Mouse (Mus musculus): Measurements from ENCODE around the gene Wrb.
"Not testable (repeated sequence)": the region's sequence is repeated elsewhere in the genome, so short reads cannot be mapped to it uniquely, and the experiment has no call there.

The Wrb gene

DNA sequence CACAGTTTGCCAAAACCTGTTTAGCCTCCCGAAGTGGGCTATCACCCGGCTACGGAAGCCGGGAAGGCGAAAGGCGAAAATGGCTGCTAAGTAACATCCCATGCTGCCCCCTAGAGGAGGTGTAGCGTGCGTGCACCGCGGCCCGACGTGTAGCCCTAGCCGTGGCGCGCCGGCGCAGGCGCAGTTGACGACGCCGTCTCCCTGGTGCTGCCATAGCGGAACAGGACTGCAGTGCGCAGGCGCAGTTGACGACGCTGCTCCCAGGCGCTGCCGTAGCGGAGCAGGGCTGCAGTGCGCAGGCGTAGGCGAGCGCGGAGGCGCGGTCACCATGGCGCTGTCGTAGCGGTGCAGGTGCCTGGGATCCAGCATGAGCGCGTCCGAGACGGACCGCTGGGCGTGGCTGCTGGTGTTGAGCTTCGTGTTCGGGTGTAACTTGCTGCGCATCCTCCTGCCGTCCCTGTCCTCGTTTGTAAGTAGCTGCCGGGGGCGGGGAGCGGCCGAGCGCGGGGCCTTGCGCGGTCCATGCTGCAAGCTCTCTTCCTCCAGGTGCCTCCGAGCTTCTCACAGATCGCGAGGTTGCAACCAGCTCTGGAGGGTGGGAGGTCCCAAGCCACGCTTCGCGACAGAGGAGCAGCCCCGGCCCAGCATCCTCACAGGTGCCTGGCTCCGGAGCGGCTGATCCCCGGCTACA lies at the start of gene Wrb:
TSS of gene Wrb (plus strand) at position 298 of the 691 bp plus-strand sequence.
- DNase-seq, result peak; percentile 99

DNA sequence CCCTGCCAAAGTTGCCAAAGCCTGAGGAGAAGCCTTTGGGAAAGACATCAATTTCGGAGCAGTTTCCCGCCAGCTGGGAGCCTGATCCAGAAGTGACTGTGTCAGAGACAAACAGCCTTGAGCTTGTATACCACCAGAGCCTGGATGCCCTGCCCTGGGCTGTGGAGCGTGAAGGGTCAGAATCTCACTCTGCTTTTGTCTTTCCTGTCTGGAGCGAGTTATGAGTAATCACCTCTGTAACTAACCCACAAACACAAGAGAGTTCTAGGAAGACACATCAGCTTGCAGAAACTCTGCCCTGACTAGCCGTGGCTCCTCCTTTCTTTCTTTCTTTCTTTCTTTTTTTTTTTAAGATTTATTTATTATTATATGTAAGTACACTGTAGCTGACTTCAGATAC lies 49.2 kb upstream of the Wrb start:
- no peak for DNase-seq

DNA sequence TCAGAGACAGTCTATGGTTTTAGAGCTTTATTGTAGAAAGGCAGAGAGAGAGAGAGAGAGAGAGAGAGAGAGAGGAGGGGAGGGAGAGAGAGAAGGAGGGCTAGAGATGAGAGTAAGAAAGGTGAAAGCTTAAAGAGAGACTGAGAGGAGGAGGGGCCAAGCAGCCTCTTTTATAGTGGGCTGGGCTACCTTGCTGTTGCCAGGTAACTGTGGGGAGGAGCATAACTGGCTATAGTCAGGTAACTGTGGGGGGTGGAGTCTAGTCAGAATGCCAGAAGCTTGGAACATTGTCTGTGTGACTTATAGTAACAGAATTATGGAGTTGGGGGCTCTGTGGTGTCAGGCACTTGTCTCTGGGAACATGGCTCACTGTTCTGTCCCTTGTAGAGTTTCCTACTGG lies 47.4 kb upstream of the Wrb start:
- not testable (repeated sequence) for DNase-seq

DNA sequence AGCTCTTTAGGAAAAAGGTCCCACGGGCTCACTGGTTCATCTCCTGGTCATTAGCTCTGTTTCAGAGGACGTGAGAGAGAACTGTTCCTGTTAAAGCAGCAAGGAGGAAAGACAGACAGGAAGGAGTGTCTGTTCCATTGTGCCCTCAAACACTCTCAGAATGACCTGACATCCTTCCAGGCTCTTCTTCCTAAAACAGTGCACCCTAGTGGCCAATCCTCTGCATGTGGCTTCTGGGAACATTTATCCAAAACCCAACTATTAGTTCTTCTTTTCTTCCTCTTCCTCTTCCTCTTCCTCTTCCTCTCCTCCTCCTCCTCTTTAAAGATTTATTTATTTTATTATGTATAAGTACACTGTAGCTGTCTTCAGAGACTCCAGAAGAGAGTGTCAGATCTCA lies 42.2 kb upstream of the Wrb start:
- DNase-seq, result no peak

DNA sequence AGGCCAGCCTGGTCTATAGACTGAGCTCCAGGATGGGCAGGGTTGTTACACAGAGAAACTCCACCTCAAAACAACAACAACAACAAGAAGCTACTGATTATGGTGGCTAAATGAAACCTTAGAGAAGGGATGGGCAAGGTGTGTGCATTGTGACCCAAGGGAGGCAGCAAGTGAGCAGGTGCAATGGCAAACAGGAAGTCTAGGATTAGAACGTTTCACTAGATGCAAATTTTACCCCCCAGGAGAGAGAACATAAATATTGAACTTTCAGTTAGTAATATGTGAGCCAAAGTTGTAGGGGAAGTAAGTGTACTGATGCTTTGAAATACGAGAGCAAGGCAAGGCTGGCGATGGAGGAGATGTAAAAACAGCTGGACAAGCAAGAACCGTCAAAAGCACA lies 35.5 kb upstream of the Wrb start:
- DNase-seq, result peak; percentile 59 to 63

DNA sequence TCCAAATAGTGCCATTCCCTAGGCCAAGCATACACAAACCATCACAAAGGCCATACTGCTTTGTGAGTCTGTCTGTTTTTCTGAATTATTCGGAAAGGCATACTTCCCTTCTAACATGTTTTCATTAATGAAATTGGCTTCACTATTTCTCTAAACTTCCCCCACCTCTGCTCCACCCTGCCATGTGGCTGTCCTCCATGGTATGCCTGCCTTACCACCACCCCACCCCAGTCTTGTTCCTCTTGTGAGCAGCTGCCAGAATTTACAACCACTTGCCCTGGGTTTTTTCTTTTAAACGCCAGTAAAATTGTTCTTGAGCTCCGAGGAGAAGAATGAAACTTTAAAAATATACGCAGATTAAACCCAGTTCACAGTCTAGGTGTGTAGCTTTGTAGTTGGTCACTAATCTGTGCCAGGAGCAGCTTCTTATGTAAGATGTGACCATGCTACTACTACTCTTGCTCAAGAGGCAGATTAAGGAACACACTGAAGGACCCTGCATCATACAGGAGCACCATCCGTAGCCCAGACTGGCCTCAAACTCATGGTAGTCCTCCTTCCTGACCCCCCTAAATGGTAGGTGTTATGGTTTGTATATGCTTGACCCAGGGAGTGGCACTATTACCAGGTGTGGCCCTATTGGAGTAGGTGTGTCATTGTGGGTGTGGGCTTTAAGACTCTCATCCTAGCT lies 34.4 kb upstream of the Wrb start:
- DNase-seq, result peak; percentile 52 to 65

DNA sequence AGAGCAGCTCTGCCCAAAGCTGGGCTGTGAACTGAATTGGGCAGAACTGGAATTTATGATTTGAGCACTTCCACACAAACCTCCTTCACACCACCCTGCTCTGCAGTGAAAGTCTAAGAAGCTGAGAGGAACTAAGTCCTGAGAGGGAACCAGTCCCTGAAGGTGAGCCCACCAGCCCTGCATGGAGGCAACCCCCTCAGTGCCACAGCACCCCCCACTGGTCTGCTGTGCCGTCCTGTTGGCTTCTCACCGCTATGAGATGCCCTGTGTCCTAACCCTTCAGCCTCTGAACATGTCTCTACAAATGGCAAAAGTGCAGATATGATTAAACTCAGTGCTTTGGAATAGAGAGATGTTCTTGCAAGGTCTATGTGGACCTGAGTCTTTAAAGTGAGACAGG lies 32.4 kb upstream of the Wrb start:
- peak; percentile 57 to 61 for DNase-seq

DNA sequence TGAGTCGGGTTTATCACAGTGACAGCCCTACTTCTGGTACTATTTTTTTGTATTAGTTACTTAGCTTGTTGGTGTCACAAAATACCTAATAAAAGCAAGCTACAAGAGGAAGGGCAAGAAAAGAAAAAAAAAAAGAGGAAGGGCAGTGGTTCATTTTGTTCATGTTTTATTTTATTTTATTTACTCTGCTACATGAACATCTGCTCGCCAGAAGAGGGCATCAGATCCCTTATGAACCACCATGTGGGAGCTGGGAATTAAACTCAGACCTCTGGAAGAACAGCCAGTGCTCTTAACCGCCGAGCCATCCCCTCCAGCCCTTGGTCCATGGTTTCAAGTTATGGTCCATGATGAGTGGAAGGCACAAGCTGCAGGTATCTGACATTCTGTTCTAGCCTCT lies 30.5 kb upstream of the Wrb start:
- DNase-seq, result peak; percentile 36 to 40

DNA sequence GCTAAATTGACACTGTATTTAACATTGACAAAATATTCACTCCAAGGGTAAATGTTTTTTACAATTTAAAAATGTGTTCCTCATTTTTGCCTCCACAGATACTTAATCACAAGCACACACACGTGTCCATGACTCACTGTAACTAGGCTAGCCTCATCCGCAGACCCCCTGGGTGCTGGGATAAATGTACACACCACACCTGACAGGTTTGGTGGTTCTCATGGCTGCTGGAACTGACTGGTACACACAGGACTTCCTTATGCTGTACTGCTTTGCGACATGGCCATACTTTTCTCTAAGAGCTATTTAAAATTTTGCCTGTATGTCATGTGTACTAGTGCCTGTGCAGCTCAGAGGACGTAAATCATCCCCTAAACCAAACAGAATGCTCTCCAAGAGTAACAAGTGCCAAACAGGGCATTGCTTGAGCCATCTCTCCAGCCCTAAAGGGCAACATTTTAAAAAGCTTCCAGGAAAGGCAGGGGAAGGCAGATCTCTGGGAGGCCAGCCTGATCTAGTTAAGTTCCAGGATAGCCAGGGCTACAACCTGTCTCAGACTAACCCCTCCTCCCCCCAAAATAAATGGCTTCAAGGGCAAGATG lies 25.1 kb upstream of the Wrb start:
- DNase-seq, result peak; percentile 20 to 24

DNA sequence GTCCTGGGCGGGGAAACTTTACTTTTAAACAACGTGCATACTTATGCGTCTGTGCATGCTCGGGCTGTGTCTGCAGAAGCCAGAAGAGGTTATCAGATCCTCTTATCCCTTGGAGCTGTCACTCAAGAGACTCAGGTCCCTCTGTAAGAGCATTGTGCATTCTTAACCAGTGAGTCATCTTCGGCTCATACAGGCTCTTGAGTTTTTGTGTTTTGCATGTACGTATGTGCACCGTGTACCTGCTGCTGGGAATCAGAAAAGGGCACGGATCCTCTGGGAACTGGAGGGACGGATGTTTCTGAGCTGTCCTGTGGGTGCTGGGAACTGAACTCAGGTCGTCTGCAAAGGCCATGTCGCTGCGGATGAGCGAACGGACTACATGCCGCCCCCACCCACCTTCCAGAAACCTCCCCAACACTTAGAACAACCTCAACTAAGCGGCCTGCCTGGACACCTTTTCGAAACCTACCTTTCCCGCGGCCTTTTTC lies 18.5 kb upstream of the Wrb start:
- peak; percentile 33 to 40 for DNase-seq

DNA sequence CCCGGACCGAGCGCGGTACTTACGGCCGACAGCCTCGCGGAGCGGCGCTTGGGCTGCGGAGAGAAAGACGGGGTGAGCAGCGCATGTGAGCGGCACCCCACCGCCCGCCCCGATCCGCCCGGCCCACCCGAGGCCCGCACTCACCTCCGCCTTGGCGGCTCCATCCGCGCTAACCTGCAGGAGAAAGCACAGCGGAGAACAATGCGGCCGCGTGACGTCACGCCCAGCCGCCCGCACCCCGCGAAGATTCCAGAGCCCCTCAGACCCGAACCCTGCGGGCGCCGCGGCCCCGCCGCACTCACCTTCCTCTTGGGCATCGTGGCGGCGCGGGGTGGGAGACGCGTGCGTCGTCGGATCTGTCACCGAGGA lies 17.9 kb upstream of the Wrb start:
- DNase-seq, result no peak

DNA sequence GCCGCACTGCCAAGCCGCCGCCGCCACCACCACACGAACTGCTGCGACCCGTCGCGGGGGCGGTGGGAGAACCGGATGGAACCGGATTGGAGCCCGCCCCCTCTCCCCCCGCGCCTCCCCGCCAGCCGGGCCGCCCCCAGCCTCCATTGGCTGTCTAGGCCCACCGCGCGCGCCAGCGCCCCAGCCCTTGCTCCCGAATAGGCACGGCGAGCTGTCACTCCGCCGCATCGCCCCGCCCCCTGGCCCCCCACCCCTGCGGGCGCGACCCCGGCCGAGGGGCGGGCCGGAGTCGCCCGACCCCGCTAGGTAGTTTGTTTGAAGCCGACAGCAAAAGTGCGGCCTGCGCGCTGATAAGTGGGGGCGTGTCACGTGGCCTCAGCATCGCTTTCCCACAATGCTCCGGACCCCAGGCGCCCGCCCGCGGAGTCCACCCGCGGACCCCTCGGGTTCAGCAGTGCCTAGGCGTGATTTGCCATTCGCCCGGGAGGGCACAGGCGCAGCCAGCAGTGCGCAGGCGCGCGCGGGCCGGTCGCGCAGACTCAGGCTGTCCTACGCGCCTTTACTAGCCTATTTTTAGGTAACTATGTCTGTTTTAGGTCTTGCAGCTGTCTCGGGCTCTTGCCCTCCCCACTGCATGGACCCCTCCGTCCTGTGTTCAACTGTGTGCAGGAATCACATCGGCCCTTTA lies 17.4 kb upstream of the Wrb start, which contains the start of gene Hmgn1:
TSS of gene Hmgn1 (minus strand) at position 73 of the 688 bp plus-strand sequence.
- DNase-seq, result peak; percentile 94 to 95

DNA sequence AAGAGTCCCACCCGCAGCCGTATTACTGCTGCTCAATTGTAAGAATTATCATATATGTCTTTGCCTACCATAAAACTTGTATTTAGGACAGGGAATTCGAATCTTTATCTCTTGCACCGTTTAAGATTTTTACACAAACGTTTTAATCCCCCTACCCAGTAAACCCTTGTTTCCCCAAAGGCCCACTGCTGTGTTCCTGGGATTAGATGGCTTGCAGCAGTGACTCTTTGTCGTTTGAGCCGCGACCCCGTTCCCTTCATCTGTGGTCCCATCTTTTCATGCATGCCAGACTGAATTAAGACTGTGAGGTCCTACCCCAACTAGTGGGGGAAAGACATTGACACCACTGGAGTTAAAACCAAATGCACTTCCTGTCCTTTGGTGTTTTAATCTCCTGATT lies 16.7 kb upstream of the Wrb start:
- DNase-seq, result no peak

DNA sequence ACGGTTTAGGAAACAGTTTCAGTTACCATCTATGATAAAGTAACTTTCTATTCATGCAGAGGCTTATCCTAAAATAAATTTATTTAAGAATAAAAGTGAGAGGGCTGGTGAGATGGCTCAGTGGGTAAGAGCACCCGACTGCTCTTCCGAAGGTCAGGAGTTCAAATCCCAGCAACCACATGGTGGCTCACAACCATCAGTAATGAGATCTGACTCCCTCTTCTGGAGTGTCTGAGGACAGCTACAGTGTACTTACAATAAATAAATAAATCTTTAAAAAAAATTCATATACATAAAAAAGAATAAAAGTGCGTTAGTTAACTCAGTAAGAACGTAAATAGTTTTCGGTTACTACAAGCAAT lies 478 bp upstream of the Wrb start:
- not testable (repeated sequence) for DNase-seq

DNA sequence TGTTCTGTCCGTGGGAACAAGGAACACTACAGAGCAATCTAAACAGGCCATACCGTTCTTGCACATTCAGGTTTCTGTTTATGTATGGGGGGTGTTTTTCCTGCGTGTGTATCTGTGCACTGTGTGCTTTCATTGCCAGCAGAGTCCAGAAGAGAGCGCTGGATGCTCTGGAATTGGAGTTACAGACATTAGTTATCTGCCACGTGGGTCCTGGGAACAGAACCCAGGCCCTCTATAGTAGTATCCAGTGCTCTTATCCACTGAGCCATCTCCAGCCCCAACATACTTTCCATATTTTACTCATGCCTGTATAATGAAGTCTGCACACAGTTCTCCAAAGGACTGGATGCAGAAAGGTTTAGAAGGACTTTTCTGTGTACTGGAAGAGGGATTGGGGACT lies 607 bp downstream of the Wrb start:
- no peak for DNase-seq

DNA sequence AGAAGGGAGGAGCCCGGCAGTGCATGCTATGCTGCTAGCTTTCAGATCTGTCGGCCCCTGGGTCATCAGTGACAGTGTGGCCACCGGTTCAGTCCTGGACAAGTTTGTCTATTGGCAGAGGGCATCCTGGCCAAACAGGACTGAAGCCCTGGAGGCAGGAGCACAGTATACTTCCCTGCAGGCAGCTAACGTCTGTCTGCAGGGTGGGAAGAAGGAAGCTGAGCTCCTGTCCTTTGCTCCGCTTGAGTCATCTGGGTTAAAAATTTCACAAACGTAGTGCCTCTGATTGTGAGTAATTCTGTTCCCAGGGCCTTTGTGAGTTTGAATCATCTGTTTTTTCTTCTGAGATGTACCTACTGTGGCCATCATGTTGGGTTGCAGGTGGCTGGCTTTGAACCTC lies 3.6 kb downstream of the Wrb start:
- DNase-seq, result no peak

DNA sequence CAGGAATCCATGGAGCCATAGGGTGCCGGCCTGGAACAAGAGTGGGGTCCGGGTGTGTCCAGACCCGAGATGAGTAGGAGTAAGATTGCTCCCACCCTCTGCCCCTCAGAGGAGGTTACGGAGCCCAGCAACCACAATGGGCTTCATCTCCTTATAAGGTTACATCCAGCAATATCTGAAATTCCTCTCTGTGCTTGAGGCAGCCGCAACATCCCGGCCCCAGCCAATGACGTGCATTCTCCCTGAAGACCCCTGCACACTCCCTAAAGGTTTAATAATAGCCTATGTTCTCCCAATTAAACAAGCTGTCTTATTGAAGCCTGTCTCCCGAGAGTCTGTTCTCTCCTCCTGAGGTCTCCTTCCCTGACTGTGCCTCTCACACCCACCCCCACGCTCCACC lies 4.1 kb downstream of the Wrb start:
- no peak for DNase-seq

DNA sequence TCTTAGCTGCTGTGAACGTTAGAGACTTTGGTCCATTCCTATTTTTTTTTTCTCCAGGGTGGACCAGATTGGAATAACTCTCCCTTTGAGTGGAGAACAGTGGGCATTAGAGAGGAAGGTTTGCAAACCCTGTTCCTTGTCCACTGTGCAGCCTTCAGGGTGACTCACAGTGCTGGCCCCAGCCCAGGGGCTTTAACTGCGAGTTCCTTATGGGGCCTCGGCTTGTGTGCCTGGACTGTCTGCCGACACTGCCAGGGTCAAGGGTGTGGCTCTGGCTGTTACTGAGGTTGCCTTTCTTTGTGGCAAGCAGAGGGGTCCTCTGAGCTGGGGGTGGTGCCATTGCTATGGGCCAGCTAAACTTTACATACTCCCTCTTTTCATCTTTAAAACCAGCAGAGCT lies 5.8 kb downstream of the Wrb start:
- DNase-seq, result no peak

DNA sequence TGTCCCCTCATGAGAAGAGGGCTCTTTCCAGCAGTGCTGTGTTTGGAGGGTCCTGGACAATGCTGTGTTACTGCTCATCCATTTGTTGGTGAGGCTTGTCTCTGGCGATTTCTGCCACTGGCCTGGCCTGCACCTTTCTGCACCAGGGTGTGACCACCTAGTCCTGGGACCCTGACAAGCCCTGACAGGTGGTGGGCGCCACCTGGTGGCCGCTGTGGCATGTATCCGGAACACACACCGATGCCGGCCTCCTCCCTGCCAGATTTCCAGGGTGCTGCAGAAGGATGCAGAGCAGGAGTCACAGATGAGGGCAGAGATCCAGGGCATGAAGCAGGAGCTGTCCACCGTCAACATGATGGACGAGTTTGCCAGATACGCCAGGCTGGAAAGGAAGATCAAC lies 6.3 kb downstream of the Wrb start:
- peak; percentile 88 for DNase-seq

DNA sequence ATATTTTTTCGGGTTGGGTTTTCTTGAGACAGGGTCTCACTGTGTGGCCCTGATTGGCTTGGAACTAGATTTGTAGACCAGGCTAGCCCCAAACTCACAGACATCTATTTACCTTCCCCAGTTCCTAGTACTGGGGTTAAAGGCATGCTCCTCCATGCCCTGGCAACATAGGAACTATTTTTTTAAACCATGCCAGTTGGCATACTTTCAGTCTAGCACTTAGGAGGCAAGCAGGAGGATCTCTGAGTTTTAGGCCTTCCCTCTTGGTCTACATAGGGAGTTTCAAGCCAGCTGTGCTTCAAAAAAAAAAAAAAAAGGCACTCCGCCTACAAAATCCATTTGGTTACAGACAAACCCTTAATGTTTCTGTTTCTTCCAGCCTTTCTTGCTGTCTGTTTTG lies 9.3 kb downstream of the Wrb start:
- no peak for DNase-seq

DNA sequence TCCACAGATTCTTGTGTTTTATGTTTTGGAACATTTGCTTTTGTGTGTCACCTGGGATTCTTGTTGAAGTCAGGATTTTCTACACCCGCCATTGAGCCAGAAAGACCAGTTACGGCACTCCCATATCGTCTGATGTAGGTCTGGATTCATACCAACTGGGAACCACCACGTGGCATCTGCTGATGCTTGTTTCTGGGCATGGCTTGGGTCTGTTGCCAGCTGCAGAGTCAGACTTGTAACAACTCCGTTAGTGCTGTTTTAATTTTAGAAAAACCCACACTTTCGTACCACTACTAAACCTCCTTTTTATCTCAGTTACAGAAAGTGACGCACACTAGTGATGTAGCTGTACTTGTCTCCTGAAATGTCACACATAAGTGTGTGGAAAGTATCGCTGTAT lies 10.8 kb downstream of the Wrb start:
- no peak for DNase-seq

DNA sequence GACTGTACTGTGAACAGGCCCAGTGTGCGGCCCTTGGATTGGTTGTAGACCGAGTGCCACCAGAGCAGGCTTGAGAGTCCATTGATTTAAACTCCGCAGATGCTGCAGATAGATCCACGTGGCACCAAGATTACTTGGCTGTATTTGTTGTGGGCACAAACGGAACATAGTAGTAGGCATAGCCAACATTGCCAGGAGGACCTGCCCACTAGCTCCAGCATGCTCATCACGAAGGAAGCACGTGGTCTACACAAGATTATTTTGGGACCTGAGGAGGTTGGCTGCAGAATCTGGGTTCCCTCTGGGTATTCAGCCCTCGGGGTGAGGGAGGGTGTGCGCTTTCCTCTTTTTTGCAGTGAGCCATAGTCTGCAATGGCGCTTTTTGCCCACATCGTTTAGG lies 12.0 kb downstream of the Wrb start:
- DNase-seq, result no peak

DNA sequence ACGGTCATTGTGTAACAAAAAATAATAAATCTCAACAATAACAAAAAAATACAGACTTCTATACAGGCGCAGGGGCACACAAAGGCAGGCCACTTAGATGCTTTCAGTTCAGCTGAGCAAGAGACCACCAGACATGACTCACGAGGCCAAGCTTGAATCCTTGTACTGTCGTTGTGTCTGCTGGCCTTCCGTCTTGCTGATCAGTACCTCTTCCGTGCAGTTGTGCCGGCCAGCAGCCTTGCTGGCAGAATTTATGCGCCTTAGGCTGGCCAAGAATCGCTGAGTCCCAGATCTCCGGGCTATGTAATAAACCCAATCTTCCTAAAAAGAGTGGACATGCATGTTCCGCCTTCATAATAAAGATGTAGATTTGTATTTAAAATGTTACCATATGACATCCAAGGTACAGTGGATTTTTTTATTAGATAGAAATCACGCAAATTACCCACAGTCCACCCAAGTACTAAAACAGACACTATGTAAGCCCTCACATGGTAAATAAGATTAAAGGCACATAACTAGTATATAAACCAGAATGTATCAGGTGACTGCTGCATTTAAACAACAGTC lies 13.4 kb downstream of the Wrb start:
- no peak for DNase-seq

Measured in B cell, adult 2 months (primary cell).